Mouse (Mus musculus) hindbrain, postnatal 0 days (tissue): ENCODE data around the gene Zfp217. TPM values are rescaled to one million over a fixed set of nuclear protein-coding genes. Genes with fewer than 3 reads are reported as not detected.

Experiments used
- ATAC-seq: fragments of 200-750 bp; cut with Nextera tagmentation; 2 replicates; pipeline ENCODE4 v1.8.0; 2017; ENCODE audit warnings: mild to moderate bottlenecking, moderate TSS enrichment, moderate library complexity
- DNase-seq: peaks from one replicate; pipeline ENCODE4 v3.0.0-alpha.2; 2015; ENCODE audit warnings: low spot score
- H3K27ac ChIP-seq: fragments of 300-500 bp; sonication (generic); 2 replicates; pipeline ENCODE4 v1.5.1; 2014; ENCODE audit warnings: mild to moderate bottlenecking
- H3K27me3 ChIP-seq: fragments of 300-500 bp; sonication (generic); 2 replicates; pipeline ENCODE4 v1.6.1; 2014; ENCODE audit warnings: low read length, mixed read lengths; ENCODE audit not compliant: insufficient read depth
- H3K36me3 ChIP-seq: fragments of 300-500 bp; sonication (generic); 2 replicates; pipeline ENCODE4 v1.6.1; 2014; ENCODE audit warnings: low read length, mixed read lengths; ENCODE audit not compliant: insufficient read depth
- H3K4me1 ChIP-seq: fragments of 300-500 bp; sonication (generic); 2 replicates; pipeline ENCODE4 v1.6.1; 2014; ENCODE audit warnings: antibody characterized with exemption, low read length, mixed read lengths; ENCODE audit not compliant: insufficient read depth
- H3K4me2 ChIP-seq: fragments of 300-500 bp; sonication (generic); 2 replicates; pipeline ENCODE4 v1.6.1; 2014; ENCODE audit warnings: low read depth, mild to moderate bottlenecking, low read length, moderate library complexity, mixed read lengths
- H3K4me3 ChIP-seq: fragments of 300-500 bp; sonication (generic); 2 replicates; pipeline ENCODE4 v1.5.1; 2014; ENCODE audit warnings: low read length
- H3K9ac ChIP-seq: fragments of 300-500 bp; sonication (generic); replicated peaks from 2 replicates; pipeline ENCODE4 v1.6.1; 2014; ENCODE audit warnings: mild to moderate bottlenecking, low read length, moderate library complexity, mixed read lengths
- H3K9me3 ChIP-seq: fragments of 300-500 bp; sonication (generic); 2 replicates; pipeline ENCODE4 v1.6.1; 2016; ENCODE audit warnings: low read length, mixed read lengths
- CTCF ChIP-seq: IDR thresholded peaks from 2 replicates; pipeline ENCODE4 v1.5.1; 2016; ENCODE audit warnings: antibody characterized with exemption, control low read depth, low read depth
- WGBS: fragments of 180-500 bp; shearing (Covaris S2); extraction: QIAGEN DNeasy Blood & Tissue Kit; methylation state at CpG from one replicate; pipeline ENCODE4 v1.1.7; 2014; 5-methylcytosine and 5-hydroxymethylcytosine counted together
- polyA plus RNA-seq: library from polyadenylated mRNA; unstranded; fragments of >200 nt; fragmentation: Nextera tagmentation; extraction: Ambion mirVana; gene quantifications from 2 replicates; pipeline ENCODE4 v1.2.1, GENCODE M21; 2015
- total RNA-seq: library from RNA; depleted of rRNA; stranded (reverse); fragments of >200 nt; gene quantifications from 2 replicates; pipeline ENCODE4 v1.2.3, GENCODE M21; 2014

The Zfp217 gene
- total and polyA plus RNA-seq, 2 experiments from 2014 or later = 0.61 to 8.5 TPM

- ATAC-seq = no peak
- Histone ChIP-seq H3K9me3 (no peaks in the 10 kb centered on the region), H3K9ac (no peak overlapping the region), H3K4me1 (no peaks in the 10 kb centered on the region; the same call in 1 of the 2 replicates), H3K4me2 (peak overlapping the region; percentile 56), H3K4me3 (peak overlapping the region; percentile 38), H3K27ac (peak overlapping the region; percentile 46; the same call in 1 of the 2 replicates), H3K36me3 (no peaks in the 10 kb centered on the region), H3K27me3 (no peaks in the 10 kb centered on the region)
- TF ChIP-seq CTCF = peak; percentile 36
- 6% methylated on average over 18 of the region's 18 CpGs for WGBS
- peak; percentile 72 for DNase-seq
Observed at GRCm38 (mm10) chr2:170155089-170155740, 7.3 kb upstream of the Zfp217 start.

GRCm38 (mm10) chr2:170154738-170155088 lies 6.8 kb upstream of the Zfp217 start:
- no peak for ATAC-seq
- no peak for TF ChIP-seq CTCF
- peak overlapping the region; percentile 38 for H3K4me3 ChIP-seq

GRCm38 (mm10) chr2:170154301-170154721 lies 6.4 kb upstream of the Zfp217 start:
- no peak overlapping the region for H3K27ac ChIP-seq
- 39% methylated on average over 6 of the region's 6 CpGs for WGBS

More at GRCm38 (mm10) chr2:170154738-170155088, 6.8 kb upstream of the Zfp217 start:
- DNase-seq = no peak
- no peaks in the 10 kb centered on the region; the same call in 1 of the 2 replicates for H3K4me1 ChIP-seq
- 16% methylated on average over 5 of the region's 5 CpGs for WGBS
- no peaks in the 10 kb centered on the region for H3K36me3 ChIP-seq
- H3K9me3 ChIP-seq = no peaks in the 10 kb centered on the region
- H3K27me3 ChIP-seq = no peaks in the 10 kb centered on the region
- H3K4me2 ChIP-seq = peak overlapping the region; percentile 56
- H3K27ac ChIP-seq = peak overlapping the region; percentile 46; the same call in 1 of the 2 replicates
- H3K9ac ChIP-seq = no peak overlapping the region

GRCm38 (mm10) chr2:170153421-170154271 lies 5.7 kb upstream of the Zfp217 start:
- H3K9ac ChIP-seq = no peak overlapping the region
- peak overlapping the region; percentile 56 for H3K4me2 ChIP-seq

More at GRCm38 (mm10) chr2:170154301-170154721, 6.4 kb upstream of the Zfp217 start:
- no peaks in the 10 kb centered on the region for H3K9me3 ChIP-seq
- no peaks in the 10 kb centered on the region for H3K36me3 ChIP-seq
- H3K4me1 ChIP-seq = no peaks in the 10 kb centered on the region; the same call in 1 of the 2 replicates
- H3K4me3 ChIP-seq = no peak overlapping the region
- peak overlapping the region; percentile 56 for H3K4me2 ChIP-seq
- TF ChIP-seq CTCF = no peak
- H3K9ac ChIP-seq = no peak overlapping the region
- DNase-seq (no peak), ATAC-seq (no peak)
- no peaks in the 10 kb centered on the region for H3K27me3 ChIP-seq

GRCm38 (mm10) chr2:170152856-170153255 lies 5.0 kb upstream of the Zfp217 start:
- Histone ChIP-seq H3K4me1 (no peaks in the 10 kb centered on the region; the same call in 1 of the 2 replicates), H3K4me2 (peak overlapping the region; percentile 56; the same call in 1 of the 2 replicates), H3K9me3 (no peaks in the 10 kb centered on the region), H3K27me3 (no peaks in the 10 kb centered on the region), H3K36me3 (no peaks in the 10 kb centered on the region), H3K9ac (no peak overlapping the region), H3K27ac (no peak overlapping the region), H3K4me3 (no peak overlapping the region)
- ATAC-seq (no peak), DNase-seq (no peak)
- TF ChIP-seq CTCF = no peak
- 33% methylated on average over 7 of the region's 7 CpGs for WGBS

More at GRCm38 (mm10) chr2:170153421-170154271, 5.7 kb upstream of the Zfp217 start:
- Histone ChIP-seq H3K4me3 (peak overlapping the region; percentile 29), H3K4me1 (no peaks in the 10 kb centered on the region; the same call in 1 of the 2 replicates), H3K36me3 (no peaks in the 10 kb centered on the region), H3K27me3 (no peaks in the 10 kb centered on the region), H3K9me3 (no peaks in the 10 kb centered on the region), H3K27ac (no peak overlapping the region)
- WGBS = 9% methylated on average over 37 of the region's 37 CpGs
- peak; percentile 20 for DNase-seq
- no peak for TF ChIP-seq CTCF
- no peak for ATAC-seq

GRCm38 (mm10) chr2:170152036-170152686 lies 4.3 kb upstream of the Zfp217 start:
- ATAC-seq = no peak
- no peak for TF ChIP-seq CTCF
- no peak overlapping the region for H3K4me3 ChIP-seq
- WGBS = 69% methylated on average over 5 of the region's 5 CpGs
- no peaks in the 10 kb centered on the region for H3K9me3 ChIP-seq
- H3K36me3 ChIP-seq = no peaks in the 10 kb centered on the region
- H3K27me3 ChIP-seq = no peaks in the 10 kb centered on the region
- no peak overlapping the region for H3K9ac ChIP-seq
- DNase-seq = no peak
- H3K27ac ChIP-seq = no peak overlapping the region
- H3K4me2 ChIP-seq = no peak overlapping the region
- H3K4me1 ChIP-seq = no peaks in the 10 kb centered on the region; the same call in 1 of the 2 replicates
